Mouse (Mus musculus) hindbrain, embryonic 13.5 days (tissue): ENCODE data around the gene Rxrg. TPM values are rescaled to one million over a fixed set of nuclear protein-coding genes. Genes with fewer than 3 reads are reported as not detected.

Experiments used
- ATAC-seq: fragments of 200-750 bp; cut with Nextera tagmentation; 2 replicates; pipeline ENCODE4 v1.8.0; 2017; ENCODE audit warnings: moderate TSS enrichment; ENCODE audit not compliant: low FRiP score
- H3K27ac ChIP-seq: fragments of 300-500 bp; sonication (generic); 2 replicates; pipeline ENCODE4 v1.5.1; 2015; ENCODE audit warnings: inconsistent platforms, mild to moderate bottlenecking, moderate library complexity
- H3K27me3 ChIP-seq: fragments of 300-500 bp; sonication (generic); 2 replicates; pipeline ENCODE4 v1.6.1; 2015; ENCODE audit warnings: mild to moderate bottlenecking, inconsistent platforms
- H3K36me3 ChIP-seq: fragments of 300-500 bp; sonication (generic); 2 replicates; pipeline ENCODE4 v1.6.1; 2015; ENCODE audit warnings: mild to moderate bottlenecking, inconsistent platforms
- H3K4me1 ChIP-seq: fragments of 300-500 bp; sonication (generic); replicated peaks from 2 replicates; pipeline ENCODE4 v1.6.1; 2015; ENCODE audit warnings: inconsistent platforms
- H3K4me2 ChIP-seq: fragments of 300-500 bp; sonication (generic); 2 replicates; pipeline ENCODE4 v1.6.1; 2015; ENCODE audit warnings: inconsistent platforms, mild to moderate bottlenecking, moderate library complexity
- H3K4me3 ChIP-seq: fragments of 300-500 bp; sonication (generic); 2 replicates; pipeline ENCODE4 v1.5.1; 2015; ENCODE audit warnings: mild to moderate bottlenecking, inconsistent platforms
- H3K9ac ChIP-seq: fragments of 300-500 bp; sonication (generic); 2 replicates; pipeline ENCODE4 v1.6.1; 2015; ENCODE audit warnings: mild to moderate bottlenecking, inconsistent platforms
- H3K9me3 ChIP-seq: fragments of 300-500 bp; sonication (generic); 2 replicates; pipeline ENCODE4 v1.6.1; 2016; ENCODE audit warnings: inconsistent platforms
- WGBS: fragments of 180-500 bp; shearing (Covaris S2); methylation state at CpG from one replicate; pipeline ENCODE4 v1.1.7; 2015; 5-methylcytosine and 5-hydroxymethylcytosine counted together
- polyA plus RNA-seq: library from polyadenylated mRNA; unstranded; fragments of >200 nt; fragmentation: Nextera tagmentation; extraction: Ambion mirVana; gene quantifications from 2 replicates; pipeline ENCODE4 v1.2.1, GENCODE M21; 2015

Rxrg gene
- polyA plus RNA-seq, 1 experiment from 2014 or later = 10.1 TPM

DNA sequence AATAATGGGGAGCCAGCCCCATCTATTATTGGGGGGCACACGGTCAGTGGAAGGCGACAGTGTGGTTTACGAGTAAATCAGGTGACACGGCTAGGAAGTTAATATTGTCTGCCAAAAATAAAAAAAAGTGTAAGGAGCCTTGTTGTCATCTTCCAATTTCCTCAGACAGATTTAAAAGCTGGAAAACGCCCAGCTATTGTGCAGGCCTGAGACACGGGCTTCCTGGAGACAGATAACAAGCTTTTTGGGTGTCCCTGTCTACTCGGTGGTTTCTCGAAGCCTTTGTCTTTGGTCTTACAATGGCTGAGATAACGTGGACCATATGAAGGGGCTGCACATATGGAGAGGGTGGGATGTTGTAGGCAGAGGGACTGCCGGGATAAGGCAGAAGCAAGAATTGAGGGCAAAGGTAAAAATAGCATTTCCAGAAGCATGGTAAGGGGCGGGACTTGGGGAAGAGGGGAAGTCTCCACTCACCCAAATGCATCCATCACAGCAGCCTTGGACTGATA is 51.0 kb downstream of the Rxrg start:
- no peak overlapping the region for H3K4me3 ChIP-seq
- ATAC-seq = no peak
- H3K9me3 ChIP-seq = no peaks in the 10 kb centered on the region
- no peaks in the 10 kb centered on the region for H3K36me3 ChIP-seq
- no peak overlapping the region for H3K27ac ChIP-seq
- H3K27me3 ChIP-seq = 0 out of 2 replicates have a peak, but pooled peaks cover 9% of the 10 kb centered on the region
- no peaks in the 10 kb centered on the region; the same call in 1 of the 2 replicates for H3K4me1 ChIP-seq
- no peak overlapping the region for H3K9ac ChIP-seq
- no peak overlapping the region for H3K4me2 ChIP-seq
- 82% methylated on average over 11 of the region's 11 CpGs for WGBS

DNA sequence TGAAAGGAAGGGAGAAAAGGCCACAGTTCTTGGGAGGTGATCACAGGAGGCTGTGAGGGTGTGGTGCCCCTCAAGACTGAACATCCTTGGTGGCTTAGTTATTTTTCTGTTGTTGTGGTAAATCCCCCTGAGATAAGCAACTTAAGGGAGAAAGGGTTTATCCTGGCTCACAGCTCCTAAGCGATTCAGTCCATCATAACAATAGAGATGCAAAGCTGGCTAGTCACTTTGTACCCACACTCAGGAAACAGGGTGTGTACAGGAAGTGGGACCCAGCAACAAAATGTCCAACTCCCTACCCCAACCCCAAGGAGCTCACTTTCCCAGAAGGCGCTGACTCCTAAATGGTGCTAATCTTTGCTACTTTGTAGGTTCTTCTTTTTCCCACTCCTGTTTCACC is 54.2 kb downstream of the Rxrg start:
- WGBS = 83% methylated on average over 2 of the region's 2 CpGs
- Histone ChIP-seq H3K27ac (no peak overlapping the region), H3K9me3 (no peaks in the 10 kb centered on the region), H3K4me2 (no peak overlapping the region), H3K27me3 (0 out of 2 replicates have a peak, but pooled peaks cover 13% of the 10 kb centered on the region), H3K9ac (no peak overlapping the region), H3K36me3 (no peaks in the 10 kb centered on the region), H3K4me1 (no peaks in the 10 kb centered on the region), H3K4me3 (no peak overlapping the region)
- no peak for ATAC-seq

DNA sequence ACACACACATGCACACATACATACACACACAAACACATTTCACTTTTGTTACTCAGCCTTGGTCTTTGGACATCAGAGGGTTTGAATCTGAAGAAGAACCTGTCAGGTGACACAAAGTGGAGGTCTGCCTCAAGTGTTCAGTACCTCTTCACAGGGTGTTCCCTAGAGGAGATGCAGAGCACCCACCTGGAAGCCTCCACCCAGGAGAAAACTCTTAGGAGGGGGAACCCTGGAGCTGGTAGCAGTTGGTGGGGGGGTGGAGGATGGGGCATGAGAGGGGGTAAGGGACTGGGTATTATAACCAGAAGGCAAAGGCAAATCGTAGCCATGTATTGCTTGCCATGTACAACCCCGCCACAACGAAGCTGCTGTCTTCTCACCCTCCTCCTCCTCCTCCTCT is 60.9 kb downstream of the Rxrg start:
- Histone ChIP-seq H3K4me1 (peaks cover 18% of the 10 kb centered on the region), H3K4me2 (no peak overlapping the region), H3K9me3 (no peaks in the 10 kb centered on the region), H3K36me3 (no peaks in the 10 kb centered on the region), H3K9ac (no peak overlapping the region), H3K4me3 (no peak overlapping the region), H3K27me3 (peaks cover 68% of the 10 kb centered on the region), H3K27ac (no peak overlapping the region)
- no peak for ATAC-seq
- WGBS = 91% methylated on average over 3 of the region's 3 CpGs

DNA sequence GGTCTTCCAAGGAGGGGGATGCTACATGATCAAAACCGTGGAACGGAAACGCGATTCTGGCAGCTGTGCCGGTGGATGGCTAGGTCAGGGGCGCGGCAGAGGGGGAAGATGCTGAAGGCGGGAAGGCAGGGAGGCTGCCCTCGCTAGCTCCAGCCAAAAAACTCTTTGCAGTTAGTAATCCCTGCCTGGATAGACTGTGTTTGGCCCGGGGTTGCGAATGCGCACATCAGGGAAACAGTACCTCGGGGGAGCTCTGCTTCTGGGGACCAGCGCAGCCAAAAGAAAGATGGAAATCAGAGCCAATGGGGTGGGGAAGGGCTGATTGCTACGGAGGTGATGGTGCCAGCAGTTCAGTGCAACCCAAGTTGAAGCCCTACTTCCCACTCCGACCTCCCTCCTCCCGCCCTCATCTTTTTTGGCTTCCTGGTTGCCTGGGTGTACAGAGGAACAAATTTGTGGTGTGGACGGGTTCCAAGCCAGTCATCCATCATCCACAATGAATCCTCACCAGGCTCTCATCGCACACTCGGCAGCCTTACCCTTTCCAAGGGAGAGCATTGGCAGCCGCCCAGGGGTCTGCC is 62.4 kb downstream of the Rxrg start:
- Histone ChIP-seq H3K27me3 (peaks cover 71% of the 10 kb centered on the region), H3K9me3 (no peaks in the 10 kb centered on the region), H3K4me3 (peak overlapping the region; percentile 35), H3K27ac (no peak overlapping the region), H3K36me3 (no peaks in the 10 kb centered on the region), H3K9ac (peak overlapping the region; percentile 39; the same call in 1 of the 2 replicates), H3K4me1 (peaks cover 18% of the 10 kb centered on the region), H3K4me2 (peak overlapping the region; percentile 59)
- 0% methylated on average over 21 of the region's 21 CpGs for WGBS
- ATAC-seq = peak; percentile 93

DNA sequence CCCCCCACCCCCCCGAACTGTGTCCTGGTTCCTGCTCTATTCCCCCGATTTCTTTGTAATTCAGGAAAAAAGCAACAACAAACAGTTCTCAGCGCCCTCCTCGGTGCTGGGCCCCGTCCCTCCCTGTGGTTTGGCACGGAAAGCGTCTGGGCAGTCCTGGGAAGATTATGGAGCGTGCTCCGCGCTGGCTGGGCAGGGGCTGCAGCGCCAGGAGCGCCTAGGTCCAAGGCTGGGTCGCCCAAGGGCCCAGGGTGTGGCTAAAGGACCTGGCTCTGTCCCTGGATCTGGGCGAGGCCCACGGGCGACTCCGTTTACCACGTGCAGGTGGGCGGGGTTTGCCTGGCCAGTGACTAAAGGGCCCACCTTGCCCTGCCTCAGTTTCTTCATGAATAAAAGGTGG is 62.9 kb downstream of the Rxrg start:
- H3K9me3 ChIP-seq = no peaks in the 10 kb centered on the region
- peaks cover 71% of the 10 kb centered on the region for H3K27me3 ChIP-seq
- peaks cover 18% of the 10 kb centered on the region for H3K4me1 ChIP-seq
- 3% methylated on average over 19 of the region's 19 CpGs for WGBS
- 0 out of 2 replicates have a peak overlapping the region, but pooled peaks have one; percentile 40 for H3K27ac ChIP-seq
- no peaks in the 10 kb centered on the region for H3K36me3 ChIP-seq
- ATAC-seq = peak; percentile 84
- H3K4me2 ChIP-seq = peak overlapping the region; percentile 59
- peak overlapping the region; percentile 39 for H3K9ac ChIP-seq
- peak overlapping the region; percentile 35 for H3K4me3 ChIP-seq

DNA sequence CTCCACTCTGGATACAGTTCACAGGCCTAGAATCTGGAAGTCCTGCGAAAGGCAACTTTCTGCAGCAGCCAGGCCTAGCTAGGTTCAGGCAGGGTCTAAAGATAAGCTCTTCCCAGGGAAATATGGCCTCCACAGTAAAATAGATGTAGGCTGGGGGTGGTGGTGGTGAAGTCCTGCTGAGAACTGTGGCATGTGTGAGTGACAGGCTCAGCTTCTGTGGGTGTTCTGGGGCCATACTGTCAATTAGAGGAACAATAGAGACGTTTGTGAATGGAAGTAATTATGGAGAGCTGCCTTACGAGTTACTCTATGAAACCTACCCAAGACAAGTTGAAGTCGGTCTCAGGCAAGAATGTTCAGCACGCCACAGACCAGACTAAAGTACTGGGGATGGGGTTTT is 65.0 kb downstream of the Rxrg start:
- no peak for ATAC-seq
- no peak overlapping the region for H3K27ac ChIP-seq
- no peak overlapping the region for H3K4me3 ChIP-seq
- no peaks in the 10 kb centered on the region for H3K9me3 ChIP-seq
- 38% methylated on average over 5 of the region's 5 CpGs for WGBS
- no peaks in the 10 kb centered on the region for H3K36me3 ChIP-seq
- H3K4me2 ChIP-seq = no peak overlapping the region
- H3K4me1 ChIP-seq = peaks cover 18% of the 10 kb centered on the region
- H3K27me3 ChIP-seq = peaks cover 66% of the 10 kb centered on the region
- H3K9ac ChIP-seq = no peak overlapping the region

DNA sequence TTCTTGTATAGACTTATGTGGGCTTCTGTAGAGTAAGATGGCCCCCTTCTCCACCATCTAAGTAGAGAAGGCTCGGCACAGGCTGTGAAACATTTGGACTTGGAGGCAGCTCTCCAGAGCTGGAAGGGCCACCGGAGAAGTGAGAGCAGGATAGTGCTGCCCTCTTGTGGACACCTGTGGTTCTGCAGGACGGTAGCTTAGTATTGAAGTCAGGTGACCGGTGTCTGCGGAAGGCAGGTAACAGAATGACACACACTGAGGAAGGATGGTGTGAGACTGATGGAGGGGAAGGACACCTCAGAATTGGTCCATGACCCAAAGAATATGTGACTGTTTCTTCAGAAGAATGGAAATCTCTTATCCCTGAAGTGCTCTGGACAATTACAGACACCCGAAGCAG is 71.6 kb downstream of the Rxrg start:
- peaks cover 61% of the 10 kb centered on the region for H3K27me3 ChIP-seq
- H3K36me3 ChIP-seq = no peaks in the 10 kb centered on the region
- no peak overlapping the region for H3K4me3 ChIP-seq
- WGBS = 36% methylated on average over 6 of the region's 6 CpGs
- H3K4me2 ChIP-seq = no peak overlapping the region
- H3K9me3 ChIP-seq = no peaks in the 10 kb centered on the region
- no peak for ATAC-seq
- H3K27ac ChIP-seq = no peak overlapping the region
- no peak overlapping the region for H3K9ac ChIP-seq
- peaks cover 4% of the 10 kb centered on the region; the same call in 1 of the 2 replicates for H3K4me1 ChIP-seq

DNA sequence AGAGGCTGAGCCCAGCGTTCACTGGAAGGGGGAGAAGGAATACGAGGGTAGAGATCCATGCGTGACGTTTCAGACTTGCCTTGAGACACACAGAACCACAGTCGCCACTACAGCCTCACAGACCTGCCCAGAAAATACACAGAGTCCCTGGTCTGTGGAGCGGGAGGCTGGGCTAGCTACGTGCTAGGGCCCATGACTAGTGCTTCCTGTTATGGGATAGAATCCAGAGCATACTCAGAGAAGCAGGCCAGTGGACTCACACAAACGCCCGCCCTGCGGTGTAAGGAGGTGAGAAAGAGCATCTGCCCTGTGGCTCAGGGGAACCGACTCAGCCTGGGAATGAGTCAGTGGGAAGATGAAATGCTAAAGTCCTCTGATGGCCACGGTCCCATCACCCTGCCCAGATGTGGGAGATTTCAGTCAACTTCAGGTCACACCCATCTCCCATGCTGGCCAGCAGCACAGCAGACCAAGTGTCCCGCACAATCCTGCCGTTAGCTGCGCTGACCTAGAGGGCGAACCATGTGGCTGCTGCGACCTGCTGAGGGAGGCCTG is 74.3 kb downstream of the Rxrg start:
- Histone ChIP-seq H3K27me3 (peaks cover 61% of the 10 kb centered on the region), H3K4me2 (no peak overlapping the region), H3K9me3 (no peaks in the 10 kb centered on the region), H3K4me3 (no peak overlapping the region), H3K9ac (no peak overlapping the region), H3K27ac (no peak overlapping the region), H3K36me3 (no peaks in the 10 kb centered on the region), H3K4me1 (peaks cover 4% of the 10 kb centered on the region; the same call in 1 of the 2 replicates)
- 27% methylated on average over 17 of the region's 17 CpGs for WGBS
- 0 out of 2 replicates have a peak, but pooled peaks have one; percentile 28 for ATAC-seq

DNA sequence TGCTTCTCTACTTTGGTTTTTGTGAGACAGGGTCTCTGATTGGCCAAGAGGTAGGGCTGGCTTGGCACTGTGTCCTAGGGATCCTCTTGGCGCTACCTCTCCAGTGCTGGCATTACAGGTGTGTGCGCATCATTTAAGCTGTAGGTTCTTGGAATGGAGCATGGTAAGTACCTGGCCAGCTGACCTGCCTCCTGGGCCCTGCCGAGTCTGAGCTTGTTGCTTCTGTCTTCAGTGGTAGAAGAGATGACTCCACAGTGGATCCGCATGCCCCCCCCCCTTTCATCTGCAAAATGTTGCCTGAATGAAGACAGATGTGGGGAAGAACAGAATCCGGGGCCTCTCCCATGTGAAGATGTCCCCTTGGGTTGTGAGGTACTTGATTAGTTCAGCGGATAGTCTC is 80.9 kb downstream of the Rxrg start:
- ATAC-seq = no peak
- Histone ChIP-seq H3K9me3 (peaks cover 9% of the 10 kb centered on the region), H3K4me2 (no peak overlapping the region), H3K9ac (no peak overlapping the region), H3K27me3 (peaks cover 16% of the 10 kb centered on the region), H3K4me1 (no peaks in the 10 kb centered on the region), H3K36me3 (no peaks in the 10 kb centered on the region), H3K4me3 (no peak overlapping the region), H3K27ac (no peak overlapping the region)
- 96% methylated on average over 6 of the region's 6 CpGs for WGBS

DNA sequence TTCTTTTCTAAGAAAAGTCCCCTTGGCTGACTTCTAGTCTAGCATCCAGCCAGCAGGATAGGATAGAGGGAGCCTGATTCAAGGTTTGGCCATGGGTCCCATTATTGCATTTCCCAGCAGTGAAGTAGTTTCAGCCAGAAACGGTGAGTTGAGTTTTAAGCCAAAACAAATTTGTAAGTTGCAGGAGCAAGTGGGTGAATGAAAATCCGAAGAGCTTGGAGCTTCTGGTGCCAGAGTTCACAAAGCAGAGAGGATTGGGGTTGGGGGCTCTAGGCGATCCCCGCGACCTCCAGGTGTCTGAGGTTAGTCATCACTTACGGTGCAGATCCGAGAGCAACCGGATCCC is 89.8 kb downstream of the Rxrg start:
- H3K4me3 ChIP-seq = peak overlapping the region; percentile 44
- under 1% methylated on average over 8 of the region's 8 CpGs for WGBS
- no peak overlapping the region for H3K27ac ChIP-seq
- peaks cover 74% of the 10 kb centered on the region for H3K27me3 ChIP-seq
- peak overlapping the region; percentile 67 for H3K4me2 ChIP-seq
- peaks cover 29% of the 10 kb centered on the region for H3K4me1 ChIP-seq
- H3K9me3 ChIP-seq = peaks cover 4% of the 10 kb centered on the region; the same call in 1 of the 2 replicates
- ATAC-seq = 0 out of 2 replicates have a peak, but pooled peaks have one; percentile 3
- H3K36me3 ChIP-seq = no peaks in the 10 kb centered on the region
- peak overlapping the region; percentile 66; the same call in 1 of the 2 replicates for H3K9ac ChIP-seq

DNA sequence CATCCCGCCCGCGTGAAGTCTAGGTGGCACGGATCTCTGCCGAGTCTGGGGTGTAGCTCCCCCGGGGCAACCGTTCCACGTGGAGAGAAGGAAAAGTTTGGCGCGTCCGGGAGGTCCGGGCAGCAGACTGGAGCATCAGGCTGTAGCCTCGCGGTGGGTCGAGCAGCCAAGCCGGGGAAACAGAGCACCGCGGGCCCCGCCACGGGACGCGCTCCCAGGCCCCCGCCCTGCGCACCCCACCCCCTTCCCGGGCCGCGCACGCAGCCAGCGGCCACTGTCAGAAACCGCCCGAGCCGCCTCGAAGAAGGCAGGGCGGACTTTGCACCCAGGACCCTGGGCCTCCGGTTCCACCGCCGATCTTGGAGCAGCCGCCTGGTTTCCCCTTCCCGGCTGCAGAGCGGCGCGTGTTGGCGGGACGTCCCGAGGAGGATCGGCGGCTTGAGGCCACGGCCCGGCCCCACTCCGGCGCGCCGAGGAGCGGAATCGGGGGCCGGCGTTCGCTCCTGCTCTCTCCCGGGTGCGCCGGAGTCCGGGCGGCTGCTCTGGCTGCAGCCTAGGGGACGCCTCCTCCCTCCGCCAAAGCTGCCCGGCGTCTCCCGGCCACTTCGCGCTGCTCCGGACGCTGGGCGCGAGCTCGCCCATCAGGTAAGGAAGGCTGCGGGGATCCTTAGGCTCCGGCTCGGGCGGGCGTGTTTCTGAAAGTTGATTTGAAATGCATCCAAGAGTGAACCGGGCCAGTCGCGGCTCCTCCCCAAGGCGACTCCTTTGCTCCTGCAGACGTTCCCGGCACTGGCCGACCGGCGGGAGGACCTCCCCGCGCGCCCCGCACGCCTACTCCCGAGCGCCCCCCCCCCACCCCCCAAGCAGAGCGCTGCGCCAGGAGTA is 90.4 kb downstream of the Rxrg start:
- Histone ChIP-seq H3K9me3 (peaks cover 4% of the 10 kb centered on the region; the same call in 1 of the 2 replicates), H3K27me3 (peaks cover 79% of the 10 kb centered on the region), H3K9ac (peak overlapping the region; percentile 66), H3K36me3 (no peaks in the 10 kb centered on the region), H3K4me3 (peak overlapping the region; percentile 44), H3K4me1 (peaks cover 31% of the 10 kb centered on the region), H3K27ac (0 out of 2 replicates have a peak overlapping the region, but pooled peaks have one; percentile 12), H3K4me2 (peak overlapping the region; percentile 67)
- WGBS = under 1% methylated on average over 74 of the region's 98 CpGs
- peak; percentile 55 for ATAC-seq

DNA sequence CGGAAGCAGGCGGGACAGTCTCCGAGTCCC is 90.9 kb downstream of the Rxrg start, which contains the start of gene Lmx1a:
TSS of gene Lmx1a (plus strand) at position 6 of the 30 bp plus-strand sequence.
- Histone ChIP-seq H3K4me3 (peak within 1 kb of the TSS; percentile 44), H3K27me3 (peaks cover 84% of the 10 kb centered on the region), H3K4me2 (peak within 1 kb of the TSS; percentile 67), H3K9ac (peak within 1 kb of the TSS; percentile 66), H3K27ac (0 out of 2 replicates have a peak within 1 kb of the TSS, but pooled peaks have one; percentile 12), H3K4me1 (peaks cover 31% of the 10 kb centered on the region), H3K9me3 (peaks cover 4% of the 10 kb centered on the region; the same call in 1 of the 2 replicates), H3K36me3 (no peaks in the 10 kb centered on the region)
- 0% methylated on average over 3 of the region's 3 CpGs for WGBS
- no peak for ATAC-seq
